Mouse (Mus musculus) cerebellum, adult 2 months (tissue): ENCODE data around the gene Osgepl1.
"Not testable (repeated sequence)": the region's sequence is repeated elsewhere in the genome, so short reads cannot be mapped to it uniquely, and the experiment has no call there.

ENCODE experiments used
- CTCF ChIP-seq: fragments of 200-500 bp; IDR thresholded peaks from 2 replicates; pipeline ENCODE4 v1.5.1; 2011; ENCODE audit warnings: low read depth, mild to moderate bottlenecking, control low read depth, low read length, moderate library complexity, borderline replicate concordance; ENCODE audit not compliant: insufficient read depth
- POLR2A ChIP-seq: fragments of 200-500 bp; IDR thresholded peaks from 2 replicates; pipeline ENCODE4 v1.6.1; 2011; ENCODE audit warnings: low read length, control low read depth, borderline replicate concordance; ENCODE audit not compliant: insufficient read depth

- TF ChIP-seq POLR2A, CTCF: not testable (repeated sequence)
These were observed 20.1 kb downstream of the Osgepl1 start for GRCm38 (mm10) chr1:53333527-53333926.
